Comparison of ENCODE assay signal across 9 mouse cellular contexts in the genomic region with DNA sequence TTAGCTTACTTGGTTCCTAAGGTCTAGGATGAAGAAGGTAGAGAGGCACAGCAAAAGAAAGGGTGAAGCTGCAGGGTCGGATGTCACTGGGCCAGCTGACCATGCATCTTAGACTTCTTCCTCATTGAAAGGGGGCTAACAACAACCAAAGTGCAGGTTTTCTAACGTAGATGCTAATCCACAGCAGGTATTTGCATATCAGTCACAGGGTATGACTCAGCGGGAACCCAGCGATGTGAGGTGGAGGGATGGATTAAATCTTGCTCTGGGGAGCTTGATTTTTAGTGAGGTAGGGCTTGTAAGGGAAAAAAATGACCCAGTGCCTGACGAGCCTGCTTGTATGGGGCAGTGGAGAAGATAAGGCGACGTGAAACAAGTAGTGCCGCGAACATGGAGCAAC. TPM values are rescaled to one million over a fixed set of nuclear protein-coding genes. Genes with fewer than 3 reads are reported as not detected.
DNase-seq lines count a peak whose midpoint lies in the region; ATAC-seq and TF ChIP-seq lines count a peak whose summit lies in the region.
"Had no signal": no experiment of that assay in that cellular context is flagged by ENCODE, and none has a peak within 500 bp of the region (broad histone marks: within the 10 kb centered on the region; RNA-seq: fewer than 3 reads in every experiment).

No protein-coding gene starts in this region.

- peak overlapping the region; percentile 50; the same call in 1 of the 2 replicates for H3K4me2 ChIP-seq in kidney, postnatal 0 days (ENCODE audit: low read length)
- H3K4me2 ChIP-seq in limb, embryonic 13.5 days (replicated peaks): peak overlapping the region; percentile 46

- H3K9ac ChIP-seq in kidney, postnatal 0 days (ENCODE audit: low read depth, low read length): peak overlapping the region; percentile 18; the same call in 1 of the 2 replicates
- H3K9ac ChIP-seq in limb, embryonic 13.5 days: no peak overlapping the region

- no peaks in the 10 kb centered on the region for H3K36me3 ChIP-seq in kidney, postnatal 0 days (ENCODE audit: insufficient read depth, low read length)
- H3K36me3 ChIP-seq in limb, embryonic 13.5 days: no peaks in the 10 kb centered on the region

- H3K27ac ChIP-seq in kidney, postnatal 0 days: peak overlapping the region; percentile 87; the same call in 1 of the 2 replicates
- no peak overlapping the region for H3K27ac ChIP-seq in limb, embryonic 13.5 days

- H3K4me1 ChIP-seq in kidney, postnatal 0 days (replicated peaks; ENCODE audit: insufficient read depth, low read length): peaks cover 16% of the 10 kb centered on the region; the same call in 1 of the 2 replicates
- peaks cover 18% of the 10 kb centered on the region for H3K4me1 ChIP-seq in limb, embryonic 13.5 days

- no peak for ATAC-seq in kidney, postnatal 0 days (replicated peaks; ENCODE audit: low FRiP score, low read depth)
- no peak for ATAC-seq in limb, embryonic 13.5 days (ENCODE audit: low FRiP score, low read depth)

- no peak overlapping the region for H3K4me3 ChIP-seq in kidney, postnatal 0 days (replicated peaks; ENCODE audit: low read depth, low read length)
- no peak overlapping the region for H3K4me3 ChIP-seq in limb, embryonic 13.5 days

- no peaks in the 10 kb centered on the region for H3K9me3 ChIP-seq in kidney, postnatal 0 days (replicated peaks; ENCODE audit: low read length)
- no peaks in the 10 kb centered on the region for H3K9me3 ChIP-seq in limb, embryonic 13.5 days

- peak; percentile 16 for DNase-seq in embryo, embryonic 9.5 days (ENCODE audit: extremely low spot score)
- DNase-seq in embryo, embryonic 10 days (ENCODE audit: low spot score): no peak
- no peak for DNase-seq in kidney, postnatal 0 days (ENCODE audit: low spot score)
- no peak for DNase-seq in kidney, adult 8-10 months
- DNase-seq in ZHBTc4 (ENCODE audit: low read depth, low spot score): peak; percentile 15
- DNase-seq in right cerebral cortex, postnatal 25 days: no peak
- DNase-seq in spleen, postnatal 4 days (ENCODE audit: low spot score in 2 of 2): no peak
- DNase-seq: right cerebral cortex, postnatal 14 days had no signal

- 31% methylated on average over 9 of the region's 9 CpGs for WGBS in kidney, postnatal 0 days
- 11% methylated on average over 9 of the region's 9 CpGs for WGBS in limb, embryonic 13.5 days

- no peak for TF ChIP-seq CTCF in kidney, postnatal 0 days (IDR thresholded peaks at IDR 0.05; ENCODE audit: low read depth)

- no peaks in the 10 kb centered on the region for H3K27me3 ChIP-seq in kidney, postnatal 0 days (ENCODE audit: insufficient read depth, low read length)
- H3K27me3 ChIP-seq in limb, embryonic 13.5 days: 0 out of 2 replicates have a peak, but pooled peaks cover 4% of the 10 kb centered on the region

RNA-seq across cellular contexts. Expression of gene Ets1, which starts 9.5 kb away (rescaled TPM):
- 48.1 and 50.2 TPM in 2 replicates for polyA plus RNA-seq in kidney, postnatal 0 days (2015; fragmentation: Nextera tagmentation; extraction: Ambion mirVana)
- polyA plus RNA-seq in limb, embryonic 13.5 days (2015; fragmentation: Nextera tagmentation; extraction: Ambion mirVana): 41.3 and 41.8 TPM in 2 replicates

Comparison
In these comparisons a context has a peak if more than half of its experiments do, and no peak if none do; other contexts are left out.
1. DNase-seq: peak in embryo, embryonic 9.5 days (single experiment) and ZHBTc4 (single experiment); none in embryo, embryonic 10 days (single experiment), kidney, postnatal 0 days (single experiment), kidney, adult 8-10 months (0 of 2), right cerebral cortex, postnatal 25 days (single experiment) and spleen, postnatal 4 days (0 of 2).